Mouse (Mus musculus) lung, embryonic 14.5 days (tissue): ENCODE results near the gene Asb1. TPM values are rescaled to one million over a fixed set of nuclear protein-coding genes. Genes with fewer than 3 reads are reported as not detected.

Experiments
- ATAC-seq: fragments of 200-750 bp; cut with Nextera tagmentation; 2 replicates; pipeline ENCODE4 v1.8.0; 2017; ENCODE audit warnings: mild to moderate bottlenecking, moderate TSS enrichment, moderate library complexity; ENCODE audit not compliant: insufficient read depth
- DNase-seq: peaks from one replicate; pipeline ENCODE4 v3.0.0-alpha.2; 2015
- H3K27ac ChIP-seq: fragments of 300-500 bp; sonication (generic); 2 replicates; pipeline ENCODE4 v1.5.1; 2014; ENCODE audit warnings: low read depth, mild to moderate bottlenecking, moderate library complexity
- H3K27me3 ChIP-seq: fragments of 300-500 bp; sonication (generic); 2 replicates; pipeline ENCODE4 v1.6.1; 2014; ENCODE audit warnings: low read length, control low read depth; ENCODE audit not compliant: insufficient read depth
- H3K36me3 ChIP-seq: fragments of 300-500 bp; sonication (generic); 2 replicates; pipeline ENCODE4 v1.6.1; 2014; ENCODE audit warnings: control low read depth; ENCODE audit not compliant: insufficient read depth
- H3K4me1 ChIP-seq: fragments of 300-500 bp; sonication (generic); 2 replicates; pipeline ENCODE4 v1.6.1; 2014; ENCODE audit warnings: antibody characterized with exemption, control low read depth; ENCODE audit not compliant: insufficient read depth
- H3K4me2 ChIP-seq: fragments of 300-500 bp; sonication (generic); 2 replicates; pipeline ENCODE4 v1.6.1; 2014; ENCODE audit warnings: mild to moderate bottlenecking
- H3K4me3 ChIP-seq: fragments of 300-500 bp; sonication (generic); 2 replicates; pipeline ENCODE4 v1.5.1; 2014; ENCODE audit warnings: low read depth, low read length
- H3K9ac ChIP-seq: fragments of 300-500 bp; sonication (generic); 2 replicates; pipeline ENCODE4 v1.6.1; 2014
- H3K9me3 ChIP-seq: fragments of 300-500 bp; sonication (generic); 2 replicates; pipeline ENCODE4 v1.6.1; 2016; ENCODE audit warnings: low read depth, low read length, control low read depth
- CTCF ChIP-seq: IDR thresholded peaks from 2 replicates; pipeline ENCODE4 v1.5.1; 2016; ENCODE audit warnings: antibody characterized with exemption, low read depth
- WGBS: fragments of 180-500 bp; shearing (Covaris S2); extraction: QIAGEN DNeasy Blood & Tissue Kit; methylation state at CpG from one replicate; pipeline ENCODE4 v1.1.7; 2014; 5-methylcytosine and 5-hydroxymethylcytosine counted together
- polyA plus RNA-seq: library from polyadenylated mRNA; unstranded; fragments of >200 nt; fragmentation: Nextera tagmentation; extraction: Ambion mirVana; gene quantifications from 2 replicates; pipeline ENCODE4 v1.2.1, GENCODE M21; 2014

The Asb1 gene
- polyA plus RNA-seq, 1 experiment from 2014 or later: 8.0 TPM

DNA sequence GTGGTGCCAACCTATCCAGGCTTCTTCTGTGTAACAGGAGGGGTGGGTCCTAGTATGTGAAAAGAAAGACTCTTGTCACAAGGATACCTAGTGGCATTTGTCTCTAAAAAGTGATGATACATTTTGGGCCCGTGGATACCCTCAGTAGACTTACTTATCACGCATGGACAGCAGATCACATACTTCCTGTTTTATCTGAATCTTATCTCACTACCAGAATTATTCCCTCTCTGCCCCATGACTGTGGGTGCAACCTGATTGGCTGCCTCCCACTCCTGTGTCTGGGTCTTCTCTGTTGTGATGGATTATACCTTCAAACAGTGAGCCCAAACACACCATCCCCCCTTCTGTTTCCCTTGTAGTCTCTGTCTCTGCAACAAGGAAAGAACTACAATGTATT, 40.2 kb downstream of the Asb1 start:
- WGBS: 49% methylated on average over 2 of the region's 2 CpGs
- no peak for TF ChIP-seq CTCF

DNA sequence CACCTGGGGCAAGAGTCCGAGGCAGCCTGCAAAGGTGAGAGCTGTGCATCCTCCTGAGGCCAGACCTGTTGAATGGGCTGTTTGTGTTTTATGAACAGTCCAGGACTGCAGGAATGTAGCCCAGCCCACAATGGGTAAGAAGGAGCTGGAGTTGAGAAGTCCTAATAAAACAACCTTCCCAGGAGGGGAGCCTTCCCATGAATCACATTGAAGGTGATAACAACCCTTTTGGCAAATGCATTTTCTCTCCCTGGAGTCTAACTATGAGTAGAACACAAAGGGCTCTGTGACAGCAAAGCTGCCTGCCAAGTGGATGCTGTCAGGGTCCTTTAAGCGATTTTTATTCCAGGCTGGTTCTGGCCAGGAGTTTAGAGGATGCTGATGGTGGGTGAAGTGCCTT, 40.9 kb downstream of the Asb1 start:
- H3K4me3 ChIP-seq: no peak overlapping the region
- no peak overlapping the region for H3K4me2 ChIP-seq
- no peaks in the 10 kb centered on the region for H3K4me1 ChIP-seq
- H3K9me3 ChIP-seq: no peaks in the 10 kb centered on the region
- H3K9ac ChIP-seq: no peak overlapping the region
- no peak for DNase-seq
- WGBS: 71% methylated on average over 2 of the region's 2 CpGs
- no peaks in the 10 kb centered on the region for H3K27me3 ChIP-seq
- no peak overlapping the region for H3K27ac ChIP-seq
- TF ChIP-seq CTCF: no peak
- no peaks in the 10 kb centered on the region for H3K36me3 ChIP-seq
- ATAC-seq: no peak

More for the DNA sequence above, 40.2 kb downstream of the Asb1 start:
- H3K9me3 ChIP-seq: no peaks in the 10 kb centered on the region
- no peak overlapping the region for H3K4me2 ChIP-seq
- no peaks in the 10 kb centered on the region for H3K4me1 ChIP-seq
- H3K4me3 ChIP-seq: no peak overlapping the region
- ATAC-seq (no peak), DNase-seq (no peak)
- H3K36me3 ChIP-seq: no peaks in the 10 kb centered on the region
- no peak overlapping the region for H3K9ac ChIP-seq
- no peaks in the 10 kb centered on the region for H3K27me3 ChIP-seq
- H3K27ac ChIP-seq: no peak overlapping the region

DNA sequence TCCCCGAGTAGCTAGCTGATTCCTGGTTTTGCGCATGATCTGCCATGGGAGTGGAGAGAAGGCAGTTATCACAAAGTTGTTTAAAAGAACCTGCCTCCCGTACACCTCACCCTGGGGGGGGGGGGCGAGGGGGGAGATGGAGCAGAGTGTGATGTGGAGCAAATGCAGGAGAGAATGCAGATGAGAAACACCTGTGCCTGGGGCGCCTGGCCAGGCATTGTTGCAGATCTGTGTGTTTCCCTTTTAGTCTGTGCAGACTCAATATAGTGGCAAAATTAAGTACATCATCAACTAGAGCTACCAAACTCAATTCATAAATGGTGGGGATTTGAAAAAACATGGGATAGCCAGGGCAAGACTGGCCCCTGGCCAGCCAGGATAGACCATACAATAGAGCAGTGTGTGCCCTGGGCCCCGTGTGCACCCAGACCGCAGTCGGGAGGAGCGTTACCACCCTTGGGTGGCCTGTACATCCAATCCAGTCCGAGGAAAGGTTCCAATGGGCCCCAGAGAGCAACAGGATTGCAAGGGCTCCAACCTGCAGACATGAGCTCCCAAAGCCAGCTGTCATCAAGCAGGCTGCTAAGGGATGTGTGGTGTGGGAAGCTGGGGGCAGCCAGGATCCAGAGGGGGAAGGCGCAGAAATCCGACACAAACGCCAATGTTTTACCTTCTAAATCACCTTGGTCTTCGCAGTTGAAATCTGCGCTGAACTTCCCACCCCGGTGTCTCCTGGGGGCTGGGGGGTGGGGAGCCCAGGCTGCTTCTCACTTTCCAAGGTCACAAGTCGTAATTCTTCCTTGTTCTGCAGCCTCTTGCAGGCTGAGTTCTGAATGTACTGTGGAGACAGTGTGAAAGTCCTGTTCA, 44.9 kb downstream of the Asb1 start:
- H3K9ac ChIP-seq: no peak overlapping the region
- no peak for DNase-seq
- H3K27ac ChIP-seq: no peak overlapping the region
- WGBS: 64% methylated on average over 17 of the region's 17 CpGs
- no peak for ATAC-seq
- H3K27me3 ChIP-seq: no peaks in the 10 kb centered on the region
- H3K36me3 ChIP-seq: no peaks in the 10 kb centered on the region
- H3K4me1 ChIP-seq: no peaks in the 10 kb centered on the region
- H3K9me3 ChIP-seq: no peaks in the 10 kb centered on the region
- H3K4me2 ChIP-seq: no peak overlapping the region
- H3K4me3 ChIP-seq: no peak overlapping the region
- TF ChIP-seq CTCF: no peak

DNA sequence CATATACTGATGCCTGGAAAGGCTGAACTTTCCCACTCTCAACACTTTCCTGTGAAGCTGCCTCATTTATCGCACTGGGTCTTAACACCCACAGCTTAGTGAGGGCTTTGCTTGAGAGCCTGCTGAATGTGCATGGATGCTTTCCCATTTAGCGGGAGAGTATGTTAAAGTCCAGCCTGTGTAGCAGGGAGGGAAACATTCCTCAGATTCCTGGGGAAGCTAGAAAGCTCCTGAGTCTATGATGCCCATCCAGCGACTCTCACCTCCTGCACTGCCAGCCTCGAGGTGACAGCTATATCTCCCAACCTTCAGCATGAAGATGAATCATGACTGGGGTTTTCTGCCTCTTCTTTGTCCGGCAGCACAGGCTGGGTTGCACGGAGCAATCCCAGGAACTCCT, 49.4 kb downstream of the Asb1 start:
- Histone ChIP-seq H3K9ac (no peak overlapping the region), H3K4me2 (no peak overlapping the region), H3K4me1 (no peaks in the 10 kb centered on the region), H3K9me3 (no peaks in the 10 kb centered on the region; the same call in 1 of the 2 replicates), H3K36me3 (no peaks in the 10 kb centered on the region), H3K27me3 (no peaks in the 10 kb centered on the region), H3K4me3 (no peak overlapping the region), H3K27ac (no peak overlapping the region)
- DNase-seq: no peak
- TF ChIP-seq CTCF: no peak
- ATAC-seq: no peak
- 44% methylated on average over 6 of the region's 6 CpGs for WGBS

DNA sequence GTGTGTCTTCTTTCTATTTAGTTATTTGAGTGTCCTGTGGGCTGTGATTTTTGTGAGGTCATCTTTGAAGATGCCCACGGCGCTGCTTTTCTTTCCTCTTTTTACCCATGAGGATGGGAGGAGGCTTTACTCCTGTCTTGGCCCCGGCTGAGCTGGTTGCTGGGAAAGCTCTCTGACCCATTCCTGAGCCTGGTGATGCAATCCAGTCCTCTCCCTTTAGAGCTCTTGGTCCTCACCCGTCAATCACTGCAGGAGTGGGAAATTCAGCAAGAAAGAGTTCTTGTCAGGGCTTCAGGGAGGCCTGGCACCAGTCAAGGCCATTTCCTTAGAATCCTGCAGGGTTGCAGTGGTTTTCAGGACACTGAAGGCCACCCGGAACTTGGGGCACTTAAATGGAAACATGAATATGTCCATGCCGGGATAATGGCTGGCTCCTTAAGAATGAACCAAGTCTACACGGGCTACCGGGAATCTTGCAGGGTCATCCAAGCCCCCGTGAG, 55.2 kb downstream of the Asb1 start:
- H3K27ac ChIP-seq: no peak overlapping the region
- no peak overlapping the region for H3K9ac ChIP-seq
- DNase-seq (no peak), ATAC-seq (no peak)
- H3K4me1 ChIP-seq: no peaks in the 10 kb centered on the region
- no peak for TF ChIP-seq CTCF
- no peaks in the 10 kb centered on the region for H3K36me3 ChIP-seq
- no peak overlapping the region for H3K4me2 ChIP-seq
- no peak overlapping the region for H3K4me3 ChIP-seq
- WGBS: 84% methylated on average over 9 of the region's 9 CpGs
- H3K27me3 ChIP-seq: no peaks in the 10 kb centered on the region
- no peaks in the 10 kb centered on the region; the same call in 1 of the 2 replicates for H3K9me3 ChIP-seq

DNA sequence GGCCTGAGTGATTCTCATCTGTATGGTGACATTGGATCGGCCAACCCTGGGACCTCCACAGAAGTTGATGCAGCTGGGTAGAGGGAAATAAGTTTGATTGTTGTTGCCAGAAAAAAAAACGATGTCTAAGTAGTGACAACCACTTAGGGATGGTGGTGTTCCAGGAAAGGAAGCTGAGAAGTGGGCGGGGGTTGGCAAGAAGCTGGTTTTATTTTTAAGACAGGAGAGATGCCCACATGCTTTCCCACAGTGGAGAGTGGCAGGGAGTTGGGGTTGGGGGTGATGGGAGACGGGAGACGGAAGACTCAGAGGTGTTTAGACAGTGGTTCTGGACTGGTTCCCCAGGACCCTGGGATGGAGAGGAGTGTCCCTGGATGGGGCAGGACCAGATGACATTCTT, 57.3 kb downstream of the Asb1 start:
- 88% methylated on average over 5 of the region's 5 CpGs for WGBS
- TF ChIP-seq CTCF: no peak
- Histone ChIP-seq H3K4me3 (no peak overlapping the region), H3K4me1 (no peaks in the 10 kb centered on the region; the same call in 1 of the 2 replicates), H3K9me3 (no peaks in the 10 kb centered on the region; the same call in 1 of the 2 replicates), H3K4me2 (no peak overlapping the region), H3K9ac (no peak overlapping the region), H3K36me3 (no peaks in the 10 kb centered on the region), H3K27me3 (no peaks in the 10 kb centered on the region), H3K27ac (no peak overlapping the region)
- DNase-seq: no peak
- no peak for ATAC-seq

DNA sequence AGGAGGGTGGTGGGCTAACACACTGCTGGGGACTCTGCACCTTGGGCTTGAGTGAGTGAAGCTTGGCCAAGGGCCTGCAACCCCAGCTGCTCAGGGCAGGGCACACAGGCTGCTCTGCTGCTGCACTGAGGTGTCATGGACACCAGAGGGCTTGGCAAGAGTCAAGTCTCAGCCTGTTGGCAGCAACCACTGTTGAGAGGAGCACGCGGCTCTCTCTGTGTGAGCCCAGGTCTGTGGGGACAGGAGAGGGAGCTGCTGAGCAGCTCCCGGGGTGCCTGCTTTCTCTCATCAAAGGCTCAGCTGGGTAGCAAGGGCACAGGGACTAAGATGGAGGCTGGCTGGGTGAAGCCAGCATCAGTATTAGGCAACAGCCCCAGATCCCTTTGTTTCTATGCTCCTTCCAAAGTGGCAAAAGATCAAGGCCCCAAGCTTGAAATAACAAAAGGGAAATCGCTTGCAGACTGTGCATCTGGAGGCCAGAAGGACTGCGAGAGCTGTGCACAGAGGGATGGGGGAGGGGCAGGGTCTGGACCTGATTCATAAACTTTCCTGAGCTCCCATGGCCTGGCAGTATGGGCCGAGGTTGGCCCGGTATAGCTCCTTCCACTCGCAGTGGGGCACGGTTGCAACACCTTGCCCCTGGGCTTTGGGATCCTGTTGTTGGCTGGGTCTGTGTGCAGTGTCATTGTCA, 60.5 kb downstream of the Asb1 start:
- DNase-seq (peak; percentile 83), ATAC-seq (peak; percentile 86)
- WGBS: 32% methylated on average over 9 of the region's 9 CpGs
- H3K27ac ChIP-seq: no peak overlapping the region
- no peaks in the 10 kb centered on the region for H3K9me3 ChIP-seq
- no peak overlapping the region for H3K4me2 ChIP-seq
- no peaks in the 10 kb centered on the region for H3K27me3 ChIP-seq
- no peaks in the 10 kb centered on the region; the same call in 1 of the 2 replicates for H3K4me1 ChIP-seq
- H3K36me3 ChIP-seq: no peaks in the 10 kb centered on the region
- no peak overlapping the region for H3K9ac ChIP-seq
- TF ChIP-seq CTCF: peak; percentile 82
- no peak overlapping the region for H3K4me3 ChIP-seq
